Mouse (Mus musculus) MEL (cell line): Measurements from ENCODE around the gene Clip4. TPM values are rescaled to one million over a fixed set of nuclear protein-coding genes. Genes with fewer than 3 reads are reported as not detected.

Experiments
- DNase-seq: peaks from one replicate; pipeline ENCODE4 v3.0.0; 2011; ENCODE audit warnings: low read depth, low spot score
- H3K27ac ChIP-seq: 2 replicates; pipeline ENCODE4 v1.5.1; 2012; ENCODE audit warnings: low read depth, mild to moderate bottlenecking, control low read depth, low read length, moderate library complexity; ENCODE audit not compliant: control insufficient read depth
- H3K27me3 ChIP-seq, 2 experiments: fragments of 150-350 bp in 1 of 2; sonication (generic) in 1 of 2; 2 replicates each; pipeline ENCODE4 v1.6.1; 2012; ENCODE audit warnings: low read length in 2 of 2, mild to moderate bottlenecking in 2 of 2, improper control_type of control experiment in 1 of 2, moderate library complexity in 1 of 2; ENCODE audit not compliant: insufficient read depth in 2 of 2, control insufficient read depth in 1 of 2
- H3K36me3 ChIP-seq, 2 experiments: 2 replicates each; pipeline ENCODE4 v1.6.1; 2012 to 2014; ENCODE audit warnings: low read length in 2 of 2, improper control_type of control experiment in 1 of 2, inconsistent platforms in 1 of 2, mild to moderate bottlenecking in 1 of 2; ENCODE audit not compliant: insufficient read depth in 2 of 2, control insufficient read depth in 1 of 2
- H3K4me1 ChIP-seq, 2 experiments: fragments of 150-350 bp in 1 of 2; sonication (generic) in 1 of 2; 2 replicates each; pipeline ENCODE4 v1.6.1; 2012; ENCODE audit warnings: low read length in 2 of 2, improper control_type of control experiment in 1 of 2, mild to moderate bottlenecking in 1 of 2; ENCODE audit not compliant: insufficient read depth in 2 of 2, control insufficient read depth in 1 of 2
- H3K4me3 ChIP-seq, 2 experiments: fragments of 150-350 bp in 1 of 2; sonication (generic) in 1 of 2; 2 replicates each; pipeline ENCODE4 v1.5.1; 2012; ENCODE audit warnings: low read depth in 2 of 2, low read length in 2 of 2, mild to moderate bottlenecking in 2 of 2, moderate library complexity in 2 of 2, control low read depth in 1 of 2, improper control_type of control experiment in 1 of 2; ENCODE audit not compliant: control insufficient read depth in 1 of 2, insufficient read depth in 1 of 2
- H3K79me2 ChIP-seq: 2 replicates; pipeline ENCODE4 v1.6.1; 2012; ENCODE audit warnings: mild to moderate bottlenecking, low read length, moderate library complexity; ENCODE audit not compliant: control insufficient read depth, poor library complexity, insufficient read depth
- H3K9ac ChIP-seq: 2 replicates; pipeline ENCODE4 v1.6.1; 2012; ENCODE audit warnings: low read depth, mild to moderate bottlenecking, control low read depth, low read length, moderate library complexity; ENCODE audit not compliant: control insufficient read depth, poor library complexity, severe bottlenecking
- H3K9me3 ChIP-seq: fragments of 150-350 bp; sonication (generic); replicated peaks from 2 replicates; pipeline ENCODE4 v1.6.1; 2012; ENCODE audit warnings: mild to moderate bottlenecking, low read length, improper control_type of control experiment, moderate library complexity; ENCODE audit not compliant: insufficient read depth
- CHD1 ChIP-seq: IDR thresholded peaks from 2 replicates; pipeline ENCODE4 v1.6.1; 2012; ENCODE audit warnings: low read depth, mild to moderate bottlenecking, inconsistent platforms, low read length, improper control_type of control experiment
- CHD2 ChIP-seq: IDR thresholded peaks from 2 replicates; pipeline ENCODE4 v1.6.1; 2011; ENCODE audit warnings: low read length, improper control_type of control experiment
- CTCF ChIP-seq, 3 experiments: IDR thresholded peaks in 2 of 3; conservative IDR thresholded peaks in 1 of 3; 2 replicates each; pipeline ENCODE4 v1.5.1; 2011 to 2012; ENCODE audit warnings: low read length in 3 of 3, low read depth in 2 of 3, mild to moderate bottlenecking in 2 of 3, improper control_type of control experiment in 1 of 3, inconsistent platforms in 1 of 3, mixed read lengths in 1 of 3, moderate library complexity in 1 of 3; ENCODE audit not compliant: control insufficient read depth in 1 of 3, insufficient read depth in 1 of 3, poor library complexity in 1 of 3, severe bottlenecking in 1 of 3
- E2F4 ChIP-seq: IDR thresholded peaks from 2 replicates; pipeline ENCODE4 v1.6.1; 2011; ENCODE audit warnings: low read depth, low read length, improper control_type of control experiment, borderline replicate concordance
- EP300 ChIP-seq, 2 experiments: IDR thresholded peaks; 2 replicates each; pipeline ENCODE4 v1.6.1; 2011; ENCODE audit warnings: improper control_type of control experiment in 2 of 2, low read length in 2 of 2, low read depth in 1 of 2, mild to moderate bottlenecking in 1 of 2
- ETS1 ChIP-seq: IDR thresholded peaks from 2 replicates; pipeline ENCODE4 v1.6.1; 2012; ENCODE audit warnings: low read depth, mild to moderate bottlenecking, inconsistent platforms, low read length, improper control_type of control experiment, moderate library complexity
- GABPA ChIP-seq: IDR thresholded peaks from 2 replicates; pipeline ENCODE4 v1.6.1; 2012; ENCODE audit warnings: low read depth, mild to moderate bottlenecking, inconsistent platforms, low read length, improper control_type of control experiment, moderate library complexity
- HCFC1 ChIP-seq: IDR thresholded peaks from 2 replicates; pipeline ENCODE4 v1.6.1; 2012; ENCODE audit warnings: low read depth, mild to moderate bottlenecking, inconsistent platforms, low read length, improper control_type of control experiment, moderate library complexity
- KAT2A ChIP-seq: conservative IDR thresholded peaks from 2 replicates; pipeline ENCODE4 v1.6.1; 2012; ENCODE audit warnings: low read depth, low read length, improper control_type of control experiment, inconsistent platforms
- MAFK ChIP-seq: IDR thresholded peaks from 2 replicates; pipeline ENCODE4 v1.6.1; 2011; ENCODE audit warnings: low read depth, mild to moderate bottlenecking, low read length, improper control_type of control experiment, borderline replicate concordance
- MAZ ChIP-seq: IDR thresholded peaks from 2 replicates; pipeline ENCODE4 v1.6.1; 2012; ENCODE audit warnings: low read depth, mild to moderate bottlenecking, inconsistent platforms, low read length, improper control_type of control experiment
- MEF2A ChIP-seq: IDR thresholded peaks from 2 replicates; pipeline ENCODE4 v1.6.1; 2014; ENCODE audit warnings: low read depth, mild to moderate bottlenecking, inconsistent platforms, low read length, improper control_type of control experiment; ENCODE audit not compliant: poor library complexity, insufficient replicate concordance, severe bottlenecking; ENCODE audit errors: extremely low read depth
- MXI1 ChIP-seq: IDR thresholded peaks from 2 replicates; pipeline ENCODE4 v1.6.1; 2011; ENCODE audit warnings: mild to moderate bottlenecking, low read depth, low read length, improper control_type of control experiment
- NRF1 ChIP-seq: IDR thresholded peaks from 2 replicates; pipeline ENCODE4 v1.6.1; 2014; ENCODE audit warnings: low read depth, mild to moderate bottlenecking, inconsistent platforms, low read length, improper control_type of control experiment, moderate library complexity; ENCODE audit not compliant: poor library complexity, insufficient read depth, severe bottlenecking
- POLR2AphosphoS5 ChIP-seq: IDR thresholded peaks from 2 replicates; pipeline ENCODE4 v1.6.1; 2012; ENCODE audit warnings: low read depth, borderline replicate concordance, mild to moderate bottlenecking, inconsistent platforms, low read length, moderate library complexity, mixed read lengths
- RAD21 ChIP-seq: IDR thresholded peaks from 2 replicates; pipeline ENCODE4 v1.6.1; 2011; ENCODE audit warnings: mild to moderate bottlenecking, low read depth, low read length, improper control_type of control experiment
- SIN3A ChIP-seq: IDR thresholded peaks from 2 replicates; pipeline ENCODE4 v1.6.1; 2012; ENCODE audit warnings: low read length, improper control_type of control experiment, inconsistent platforms
- SMC3 ChIP-seq: IDR thresholded peaks from 2 replicates; pipeline ENCODE4 v1.6.1; 2011; ENCODE audit warnings: low read depth, low read length, improper control_type of control experiment
- TAL1 ChIP-seq: IDR thresholded peaks from 2 replicates; pipeline ENCODE4 v1.6.1; 2012; ENCODE audit warnings: mild to moderate bottlenecking, inconsistent platforms, low read length, moderate library complexity, mixed read lengths
- TBP ChIP-seq: IDR thresholded peaks from 2 replicates; pipeline ENCODE4 v1.8.0; 2011; ENCODE audit warnings: low read depth, low read length, improper control_type of control experiment
- UBTF ChIP-seq: IDR thresholded peaks from 2 replicates; pipeline ENCODE4 v1.6.1; 2012; ENCODE audit warnings: low read depth, mild to moderate bottlenecking, inconsistent platforms, low read length, improper control_type of control experiment, moderate library complexity, borderline replicate concordance; ENCODE audit not compliant: insufficient read depth
- USF1 ChIP-seq: IDR thresholded peaks from 2 replicates; pipeline ENCODE4 v1.6.1; 2014; ENCODE audit warnings: low read depth, mild to moderate bottlenecking, inconsistent platforms, low read length, improper control_type of control experiment, moderate library complexity
- USF2 ChIP-seq, 2 experiments: IDR thresholded peaks; 2 replicates each; pipeline ENCODE4 v1.6.1; 2011 to 2012; ENCODE audit warnings: improper control_type of control experiment in 2 of 2, low read length in 2 of 2, borderline replicate concordance in 1 of 2, inconsistent platforms in 1 of 2, low read depth in 1 of 2, mild to moderate bottlenecking in 1 of 2; ENCODE audit not compliant: insufficient read depth in 1 of 2
- ZC3H11A ChIP-seq: IDR thresholded peaks from 2 replicates; pipeline ENCODE4 v1.6.1; 2012; ENCODE audit warnings: low read depth, mild to moderate bottlenecking, inconsistent platforms, low read length, improper control_type of control experiment
- ZKSCAN1 ChIP-seq: IDR thresholded peaks from 2 replicates; pipeline ENCODE4 v1.6.1; 2012; ENCODE audit warnings: low read depth, mild to moderate bottlenecking, inconsistent platforms, low read length, improper control_type of control experiment, moderate library complexity
- ZMIZ1 ChIP-seq: IDR thresholded peaks from 2 replicates; pipeline ENCODE4 v1.6.1; 2012; ENCODE audit warnings: low read depth, mild to moderate bottlenecking, inconsistent platforms, low read length, improper control_type of control experiment, moderate library complexity
- ZNF384 ChIP-seq: IDR thresholded peaks from 2 replicates; pipeline ENCODE4 v1.6.1; 2012; ENCODE audit warnings: low read depth, mild to moderate bottlenecking, inconsistent platforms, low read length, improper control_type of control experiment
- polyA plus RNA-seq, 2 experiments: library from polyadenylated mRNA; stranded (reverse) in 1 of 2; unstranded in 1 of 2; fragments of >175 nt in 1 of 2; fragments of >200 nt in 1 of 2; gene quantifications; 2 replicates each; pipeline versions ENCODE4 v1.2.1 to v1.2.4; 2012; ENCODE audit warnings: low replicate concordance in 2 of 2, low read depth in 1 of 2; ENCODE audit not compliant: insufficient read length in 2 of 2, insufficient read depth in 1 of 2, missing spikeins in 1 of 2
- total RNA-seq: library from RNA; depleted of rRNA; stranded (reverse); fragments of 300-350 nt; gene quantifications from 2 replicates; pipeline ENCODE4 v1.2.3, GENCODE M21; 2012

Gene Clip4
- total and polyA plus RNA-seq, 3 experiments: not detected

GRCm38 (mm10) chr17:71783366-71783735 is 15.1 kb downstream of the Clip4 start:
- TF ChIP-seq MEF2A (no peak), POLR2AphosphoS5 (no peak), CHD2 (no peak), TBP (no peak), ETS1 (no peak), ZNF384 (no peak), RAD21 (no peak), SMC3 (no peak), UBTF (no peak), SIN3A (no peak), MAFK (no peak), MAZ (no peak), NRF1 (no peak), HCFC1 (no peak), USF1 (no peak), EP300 (IDR thresholded peaks at IDR 0.05; ENCODE audit: low read depth in 1 of 2, low read length in 2 of 2) (no peak)
- TF ChIP-seq, all 39 proteins: peak for 0
- no peak for DNase-seq
- no peaks in the 10 kb centered on the region for H3K36me3 ChIP-seq
- H3K9ac ChIP-seq: no peak overlapping the region
- H3K4me1 ChIP-seq: no peaks in the 10 kb centered on the region
- no peak overlapping the region for H3K4me3 ChIP-seq
- H3K79me2 ChIP-seq: no peaks in the 10 kb centered on the region
- no peaks in the 10 kb centered on the region for H3K27me3 ChIP-seq
- no peak overlapping the region for H3K27ac ChIP-seq
- H3K9me3 ChIP-seq: no peaks in the 10 kb centered on the region

- no peak for DNase-seq
- no peak overlapping the region for H3K4me3 ChIP-seq
- H3K27ac ChIP-seq: no peak overlapping the region
These were observed 18.2 kb downstream of the Clip4 start for GRCm38 (mm10) chr17:71786456-71786855.

More at GRCm38 (mm10) chr17:71786456-71786855, 18.2 kb downstream of the Clip4 start:
- Histone ChIP-seq H3K9ac (no peak overlapping the region), H3K9me3 (no peaks in the 10 kb centered on the region)
- TF ChIP-seq RAD21 (no peak), MXI1 (no peak), E2F4 (no peak), MEF2A (no peak), USF2 (IDR thresholded peaks at IDR 0.05; ENCODE audit: borderline replicate concordance in 1 of 2, insufficient read depth in 1 of 2, low read depth in 1 of 2, low read length in 2 of 2) (no peak), SIN3A (no peak), MAFK (no peak), EP300 (IDR thresholded peaks at IDR 0.05; ENCODE audit: low read depth in 1 of 2, low read length in 2 of 2) (no peak), ZMIZ1 (no peak), ZKSCAN1 (no peak), CTCF (IDR thresholded peaks at IDR 0.05 in 2 of 3, conservative IDR thresholded peaks at IDR 0.05 in 1 of 3; ENCODE audit: control insufficient read depth in 1 of 3, insufficient read depth in 1 of 3, low read depth in 2 of 3, low read length in 3 of 3, poor library complexity in 1 of 3, severe bottlenecking in 1 of 3) (no peak), USF1 (no peak), CHD2 (no peak), KAT2A (no peak), GABPA (no peak), ZC3H11A (no peak), ETS1 (no peak), TAL1 (no peak), CHD1 (no peak)
- TF ChIP-seq, all 39 proteins: peak for 0
- Histone ChIP-seq H3K4me1 (no peaks in the 10 kb centered on the region), H3K36me3 (no peaks in the 10 kb centered on the region), H3K79me2 (no peaks in the 10 kb centered on the region), H3K27me3 (no peaks in the 10 kb centered on the region)
